Mouse (Mus musculus) CH12.LX (cell line): Measurements from ENCODE around the gene Mettl7b.

ENCODE experiments used
- BHLHE40 ChIP-seq: IDR thresholded peaks from 2 replicates; pipeline ENCODE4 v1.6.1; 2011; ENCODE audit warnings: mild to moderate bottlenecking, low read depth, low read length, improper control_type of control experiment
- CTCF ChIP-seq, 2 experiments: IDR thresholded peaks in 1 of 2; conservative IDR thresholded peaks in 1 of 2; 2 replicates each; pipeline ENCODE4 v1.5.1; 2011 to 2012; ENCODE audit warnings: low read depth in 2 of 2, low read length in 2 of 2, improper control_type of control experiment in 1 of 2, inconsistent platforms in 1 of 2, mild to moderate bottlenecking in 1 of 2, moderate library complexity in 1 of 2
- GABPA ChIP-seq: IDR thresholded peaks from 2 replicates; pipeline ENCODE4 v1.6.1; 2012; ENCODE audit warnings: low read depth, low read length, improper control_type of control experiment, inconsistent platforms; ENCODE audit not compliant: insufficient replicate concordance
- TCF12 ChIP-seq: IDR thresholded peaks from 2 replicates; pipeline ENCODE4 v1.6.1; 2014; ENCODE audit warnings: low read depth, mild to moderate bottlenecking, inconsistent platforms, low read length, improper control_type of control experiment

DNA sequence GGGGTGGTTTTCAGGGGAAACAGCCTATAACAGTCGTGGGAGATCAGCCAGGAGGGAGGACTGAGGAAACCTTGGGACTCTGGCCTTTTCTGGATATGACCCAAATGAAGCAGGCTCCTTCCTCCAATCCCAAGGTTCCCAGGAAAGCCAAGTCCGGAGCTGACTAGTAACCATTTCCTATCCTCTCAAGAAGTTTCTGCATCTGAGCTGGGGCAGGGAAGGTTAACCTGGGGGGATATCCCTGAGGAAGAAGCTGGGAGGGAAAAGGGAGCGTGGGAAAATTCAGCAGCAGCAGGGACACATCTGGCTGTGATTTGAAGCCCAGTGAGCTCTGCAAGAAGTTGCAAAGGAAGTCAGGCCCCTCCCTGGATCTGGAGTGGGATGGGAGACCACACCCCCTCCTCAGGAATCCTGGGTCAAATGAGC, 40.0 kb downstream of the Mettl7b start:
- TF ChIP-seq GABPA (no peak), BHLHE40 (no peak), CTCF (conservative IDR thresholded peaks at IDR 0.05 in 1 of 2, IDR thresholded peaks at IDR 0.05 in 1 of 2; ENCODE audit: low read depth in 2 of 2, low read length in 2 of 2) (no peak), TCF12 (no peak)
